Mouse (Mus musculus): ENCODE data around the gene Cdkl3. TPM values are rescaled to one million over a fixed set of nuclear protein-coding genes. Genes with fewer than 3 reads are reported as not detected.

Cdkl3 gene
- polyA plus RNA-seq, 1 experiment from 2014 or later: 7.0 TPM

DNA sequence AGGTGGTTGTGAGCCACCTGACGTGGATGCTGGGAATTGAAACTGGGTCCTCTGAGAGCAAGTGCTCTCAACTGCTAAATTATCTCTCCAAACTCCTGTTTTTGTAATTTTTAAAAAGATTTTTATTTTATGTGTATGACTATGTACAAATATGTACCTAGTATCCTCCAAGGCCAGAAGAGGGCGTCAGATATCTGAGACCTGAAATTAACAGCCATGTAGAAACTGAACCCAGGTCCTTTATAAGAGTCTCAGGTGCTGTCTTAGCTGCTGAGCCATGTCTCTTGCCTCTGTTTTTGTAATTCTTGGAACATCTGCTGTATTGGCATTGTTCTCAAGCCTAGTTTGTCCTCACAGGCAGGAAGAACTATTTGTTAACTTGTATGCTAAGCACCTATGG is 34.5 kb upstream of the Cdkl3 start:
- Histone ChIP-seq H3K36me3 (peaks cover 51% of the 10 kb centered on the region), H3K27me3 (no peaks in the 10 kb centered on the region), H3K4me1 (peaks cover 11% of the 10 kb centered on the region), H3K9ac (no peak overlapping the region), H3K4me2 (no peak overlapping the region), H3K9me3 (no peaks in the 10 kb centered on the region), H3K4me3 (no peak overlapping the region), H3K27ac (no peak overlapping the region)
- 92% methylated on average over 2 of the region's 2 CpGs for WGBS
- ATAC-seq (ENCODE audit: borderline replicate concordance, extremely low read depth, low FRiP score, low TSS enrichment): no peak

DNA sequence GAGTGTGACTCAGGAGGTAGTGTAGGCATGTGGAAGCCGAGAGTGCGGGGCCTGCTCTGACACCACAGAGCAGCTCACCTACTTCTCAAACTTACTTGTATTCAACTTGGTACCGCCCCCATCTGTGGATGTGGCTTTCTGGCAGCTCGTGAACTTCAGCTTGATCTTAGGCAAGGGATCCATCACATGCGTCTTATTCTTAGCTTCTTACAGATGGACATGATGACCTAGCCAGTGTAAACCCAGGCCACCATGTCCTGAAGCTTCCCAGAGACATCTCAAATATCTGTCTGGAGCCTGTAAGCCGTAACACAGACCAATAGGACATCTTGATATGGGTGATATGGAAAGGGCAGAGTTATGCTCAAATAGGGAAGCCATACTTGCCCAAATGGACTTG is 32.4 kb upstream of the Cdkl3 start:
- Histone ChIP-seq H3K27me3 (no peaks in the 10 kb centered on the region), H3K4me1 (peaks cover 11% of the 10 kb centered on the region), H3K9ac (no peak overlapping the region), H3K36me3 (peaks cover 62% of the 10 kb centered on the region), H3K4me3 (no peak overlapping the region), H3K27ac (no peak overlapping the region), H3K4me2 (no peak overlapping the region), H3K9me3 (no peaks in the 10 kb centered on the region)
- WGBS: 93% methylated on average over 6 of the region's 6 CpGs
- ATAC-seq (ENCODE audit: borderline replicate concordance, extremely low read depth, low FRiP score, low TSS enrichment): no peak

DNA sequence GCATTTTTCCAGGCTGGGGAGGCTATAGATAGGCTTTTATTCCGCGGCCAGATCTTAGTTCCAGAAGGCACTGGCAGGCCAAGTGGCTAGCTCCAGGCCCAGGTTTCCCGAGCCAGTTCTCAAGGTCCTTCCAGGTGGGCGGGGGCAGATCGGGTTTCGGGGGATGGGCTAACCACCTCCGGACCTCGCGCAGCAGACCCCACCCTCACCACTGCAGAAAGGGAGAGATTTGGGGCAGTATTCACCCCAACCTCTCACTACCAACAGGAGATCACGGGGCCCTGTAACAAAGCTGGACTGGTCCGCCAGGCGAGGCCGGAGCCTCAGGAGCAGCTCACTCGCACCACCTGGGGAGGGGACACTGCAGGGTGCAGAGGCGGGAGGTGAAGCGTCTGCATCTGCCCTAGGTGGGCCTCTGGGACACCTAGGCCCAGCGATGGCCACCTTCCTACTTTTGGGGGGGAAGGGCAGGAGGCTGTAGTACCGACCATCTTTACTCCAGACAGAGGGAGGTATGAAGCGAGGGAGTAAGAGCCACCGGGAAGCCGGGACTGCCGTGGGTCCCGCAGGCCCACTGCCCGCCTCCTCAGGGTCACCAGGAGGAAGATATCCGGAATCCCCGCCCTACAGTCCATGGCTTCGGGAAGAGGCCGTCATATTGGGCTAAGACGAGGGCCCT is 4.3 kb upstream of the Cdkl3 start:
- H3K36me3 ChIP-seq: peaks cover 30% of the 10 kb centered on the region
- no peaks in the 10 kb centered on the region for H3K27me3 ChIP-seq
- peak overlapping the region; percentile 69 for H3K4me2 ChIP-seq
- WGBS: under 1% methylated on average over 29 of the region's 29 CpGs
- peak overlapping the region; percentile 98 for H3K27ac ChIP-seq
- H3K9ac ChIP-seq: peak overlapping the region; percentile 93
- peak; percentile 16 for ATAC-seq (ENCODE audit: borderline replicate concordance, extremely low read depth, low FRiP score, low TSS enrichment)
- H3K4me1 ChIP-seq: peaks cover 35% of the 10 kb centered on the region
- peak overlapping the region; percentile 93 for H3K4me3 ChIP-seq
- no peaks in the 10 kb centered on the region for H3K9me3 ChIP-seq

DNA sequence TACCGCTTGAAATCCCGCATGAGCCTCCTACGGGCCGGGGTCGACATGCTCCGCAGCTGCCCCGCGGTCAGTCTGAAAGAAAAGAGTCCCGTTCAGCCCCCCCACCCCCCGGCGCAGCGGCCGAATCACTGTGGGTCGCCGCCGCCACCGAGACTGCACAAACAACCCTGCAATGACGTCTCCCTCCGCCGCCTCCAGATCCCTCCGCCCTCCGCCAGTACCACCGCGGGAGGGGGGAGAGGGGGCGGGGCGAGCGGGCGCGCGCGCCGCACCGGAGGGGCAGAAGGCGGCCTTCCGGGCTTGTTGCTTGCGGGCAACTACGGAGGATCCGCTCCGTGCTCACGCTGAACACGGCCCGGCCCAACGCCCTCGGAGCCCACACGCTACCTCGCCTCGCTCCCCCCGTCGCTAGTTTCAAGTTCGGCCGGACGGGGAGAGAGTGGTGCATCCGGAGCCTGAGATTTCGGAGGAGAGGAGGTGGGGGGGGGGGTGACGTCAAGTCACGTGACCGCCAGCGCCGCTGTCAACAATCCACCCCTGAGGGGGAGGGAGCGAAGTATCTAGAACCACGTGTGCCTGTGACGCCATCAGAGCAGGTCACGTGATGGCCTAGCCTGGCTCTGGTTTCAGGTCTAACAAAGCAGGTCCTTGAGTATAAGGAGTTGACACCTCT is 3.6 kb upstream of the Cdkl3 start, which contains the start of gene Ube2b:
Ube2b (minus strand) TSS at position 473 of the 673 bp plus-strand sequence.
- peak within 1 kb of the TSS; percentile 93 for H3K9ac ChIP-seq
- peaks cover 38% of the 10 kb centered on the region for H3K4me1 ChIP-seq
- peak; percentile 85 for ATAC-seq (ENCODE audit: borderline replicate concordance, extremely low read depth, low FRiP score, low TSS enrichment)
- H3K27ac ChIP-seq: peak within 1 kb of the TSS; percentile 98
- no peaks in the 10 kb centered on the region for H3K27me3 ChIP-seq
- H3K4me3 ChIP-seq: peak within 1 kb of the TSS; percentile 93
- H3K4me2 ChIP-seq: peak within 1 kb of the TSS; percentile 69
- under 1% methylated on average over 63 of the region's 63 CpGs for WGBS
- H3K36me3 ChIP-seq: peaks cover 23% of the 10 kb centered on the region
- H3K9me3 ChIP-seq: no peaks in the 10 kb centered on the region

DNA sequence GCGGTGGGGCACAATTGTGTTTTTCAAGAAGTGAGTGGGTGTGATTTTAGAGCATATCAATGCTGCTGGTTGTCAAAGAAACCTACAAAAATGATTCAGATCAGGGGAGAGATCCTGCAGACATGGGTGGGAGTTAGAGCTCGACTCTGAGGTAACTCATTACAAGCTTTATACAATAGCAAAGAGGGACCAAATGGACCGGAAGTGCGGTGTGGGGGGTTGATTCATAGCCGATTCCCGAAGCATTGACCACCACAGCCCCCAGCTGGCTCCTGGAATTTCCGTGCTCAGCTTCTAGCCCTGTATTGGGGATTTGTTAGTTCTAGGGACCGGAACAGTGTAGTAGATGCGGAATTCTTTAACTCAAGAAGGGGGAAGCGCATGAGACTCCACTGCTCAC is 2.7 kb upstream of the Cdkl3 start:
- Histone ChIP-seq H3K4me1 (peaks cover 42% of the 10 kb centered on the region), H3K27ac (peak overlapping the region; percentile 98), H3K36me3 (peaks cover 14% of the 10 kb centered on the region), H3K4me2 (peak overlapping the region; percentile 69), H3K9me3 (no peaks in the 10 kb centered on the region), H3K4me3 (peak overlapping the region; percentile 93; the same call in 1 of the 2 replicates), H3K27me3 (no peaks in the 10 kb centered on the region), H3K9ac (no peak overlapping the region)
- WGBS: 67% methylated on average over 10 of the region's 10 CpGs
- no peak for ATAC-seq (ENCODE audit: borderline replicate concordance, extremely low read depth, low FRiP score, low TSS enrichment)

DNA sequence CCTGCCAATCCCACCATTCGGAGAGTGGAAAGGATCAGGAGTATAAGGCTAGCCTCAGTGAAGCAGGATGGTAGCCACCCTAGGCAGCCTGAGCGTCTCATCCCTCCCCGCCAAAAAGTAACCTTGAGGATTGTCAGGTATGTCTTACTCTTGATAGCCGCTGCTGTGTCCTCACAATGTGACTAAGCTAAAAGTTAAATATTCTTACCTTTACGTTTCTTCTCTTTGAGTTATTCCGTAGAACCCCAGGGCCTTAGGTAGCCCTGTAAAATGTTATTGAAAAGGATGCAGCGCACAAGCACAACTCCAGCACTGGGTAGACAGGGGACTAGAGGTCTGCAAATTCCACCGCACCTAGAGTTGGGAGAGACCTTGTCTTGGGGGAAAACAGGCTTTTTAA is 2.2 kb upstream of the Cdkl3 start:
- H3K36me3 ChIP-seq: peaks cover 9% of the 10 kb centered on the region
- no peak overlapping the region for H3K9ac ChIP-seq
- no peaks in the 10 kb centered on the region for H3K27me3 ChIP-seq
- no peak overlapping the region; the same call in 1 of the 2 replicates for H3K27ac ChIP-seq
- H3K4me2 ChIP-seq: peak overlapping the region; percentile 69; the same call in 1 of the 2 replicates
- no peaks in the 10 kb centered on the region for H3K9me3 ChIP-seq
- no peak overlapping the region for H3K4me3 ChIP-seq
- peaks cover 42% of the 10 kb centered on the region for H3K4me1 ChIP-seq
- no peak for ATAC-seq (ENCODE audit: borderline replicate concordance, extremely low read depth, low FRiP score, low TSS enrichment)
- WGBS: 89% methylated on average over 8 of the region's 8 CpGs

DNA sequence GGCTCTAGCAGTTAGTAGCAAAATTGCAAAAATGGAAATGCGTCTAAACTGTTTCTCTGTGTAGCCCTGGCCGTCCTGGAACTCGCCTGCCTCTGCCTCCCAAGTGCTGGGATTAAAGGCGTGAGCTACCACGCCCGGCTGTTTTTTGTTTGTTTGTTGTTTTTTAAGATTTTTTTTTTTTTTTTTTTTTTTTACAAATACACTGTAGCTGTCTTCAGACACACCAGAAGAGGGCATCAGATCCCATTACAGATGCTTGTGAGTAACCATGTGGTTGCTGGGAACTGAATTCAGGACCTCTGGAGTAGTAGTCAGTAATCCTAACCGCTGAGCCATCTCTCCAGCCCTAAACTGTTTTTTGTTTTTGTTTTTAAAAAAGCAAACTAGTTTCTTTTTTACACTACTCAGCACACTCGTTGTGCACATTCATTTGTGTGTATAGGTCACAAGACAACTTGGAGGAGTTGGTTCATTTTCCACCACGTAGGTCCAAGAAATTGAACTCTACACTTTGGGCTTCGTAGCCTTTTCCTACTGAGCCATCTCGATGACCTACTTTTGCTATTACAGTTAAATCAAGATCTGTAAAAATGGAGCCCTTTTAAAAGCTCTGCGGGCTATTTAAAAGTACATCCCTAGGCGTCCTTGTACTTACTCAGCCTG is 1.0 kb upstream of the Cdkl3 start:
- Histone ChIP-seq H3K9ac (peak overlapping the region; percentile 79), H3K27me3 (no peaks in the 10 kb centered on the region), H3K9me3 (no peaks in the 10 kb centered on the region), H3K36me3 (no peaks in the 10 kb centered on the region), H3K4me3 (peak overlapping the region; percentile 86), H3K4me2 (peak overlapping the region; percentile 70), H3K4me1 (peaks cover 36% of the 10 kb centered on the region), H3K27ac (peak overlapping the region; percentile 93)
- WGBS: 73% methylated on average over 13 of the region's 13 CpGs
- ATAC-seq (ENCODE audit: borderline replicate concordance, extremely low read depth, low FRiP score, low TSS enrichment): no peak

DNA sequence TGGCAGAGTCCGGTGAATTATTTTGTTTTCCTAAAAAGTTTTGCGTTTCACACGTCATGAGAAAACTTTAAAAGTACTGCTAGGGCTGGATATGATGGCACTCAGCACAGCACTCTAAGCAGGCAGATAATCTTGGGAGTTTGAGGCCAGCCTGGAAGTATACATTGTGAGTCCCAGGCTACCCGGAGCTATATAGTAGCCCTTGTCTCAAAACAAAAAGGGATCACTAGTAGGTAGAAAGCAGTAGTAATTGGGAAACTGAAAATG is 583 bp upstream of the Cdkl3 start:
- ATAC-seq (ENCODE audit: borderline replicate concordance, extremely low read depth, low FRiP score, low TSS enrichment): no peak
- Histone ChIP-seq H3K4me3 (peak overlapping the region; percentile 86), H3K4me2 (peak overlapping the region; percentile 70), H3K9ac (peak overlapping the region; percentile 79), H3K27me3 (no peaks in the 10 kb centered on the region), H3K27ac (peak overlapping the region; percentile 93), H3K36me3 (no peaks in the 10 kb centered on the region), H3K4me1 (peaks cover 32% of the 10 kb centered on the region), H3K9me3 (no peaks in the 10 kb centered on the region)
- 17% methylated on average over 4 of the region's 4 CpGs for WGBS

DNA sequence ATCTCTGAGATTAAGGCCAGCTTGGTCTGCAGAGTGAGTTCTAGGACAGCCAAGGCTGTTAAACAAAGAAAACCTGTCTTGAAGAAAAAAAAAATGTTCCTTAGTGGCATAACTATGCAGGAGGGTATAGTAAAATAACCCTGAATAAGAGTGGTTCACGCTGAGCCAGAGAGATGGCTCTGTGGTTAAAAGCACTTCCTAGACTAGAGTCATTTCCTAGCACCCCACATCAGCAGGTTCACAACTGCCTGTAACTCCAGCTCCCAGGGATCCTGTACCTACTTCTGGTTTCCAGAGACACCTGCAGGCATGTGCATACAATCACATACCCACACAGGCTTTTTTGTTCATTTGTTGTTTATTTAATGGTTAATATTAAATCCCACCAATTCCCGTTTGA is 1.6 kb downstream of the Cdkl3 start:
- no peak overlapping the region for H3K27ac ChIP-seq
- H3K36me3 ChIP-seq: no peaks in the 10 kb centered on the region
- H3K4me3 ChIP-seq: no peak overlapping the region
- no peaks in the 10 kb centered on the region for H3K9me3 ChIP-seq
- WGBS: 51% methylated on average over 2 of the region's 2 CpGs
- H3K4me1 ChIP-seq: peaks cover 25% of the 10 kb centered on the region
- H3K27me3 ChIP-seq: no peaks in the 10 kb centered on the region
- no peak overlapping the region; the same call in 1 of the 2 replicates for H3K4me2 ChIP-seq
- H3K9ac ChIP-seq: no peak overlapping the region
- ATAC-seq (ENCODE audit: borderline replicate concordance, extremely low read depth, low FRiP score, low TSS enrichment): no peak

DNA sequence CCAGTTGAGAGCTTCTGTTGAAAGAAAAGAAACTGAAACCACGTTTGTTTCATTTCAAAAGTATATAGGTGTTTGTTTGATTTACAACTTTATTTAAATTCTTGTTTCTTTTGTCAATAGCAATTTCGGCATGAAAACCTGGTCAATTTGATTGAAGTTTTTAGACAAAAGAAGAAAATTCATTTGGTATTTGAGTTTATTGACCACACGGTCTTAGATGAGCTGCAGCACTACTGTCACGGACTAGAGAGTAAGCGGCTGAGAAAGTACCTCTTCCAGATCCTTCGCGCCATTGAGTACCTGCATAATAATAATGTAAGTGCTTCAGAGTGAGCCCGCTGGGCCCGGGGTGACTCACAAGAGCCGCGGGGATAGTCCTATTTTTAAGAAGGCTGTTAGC is 7.0 kb downstream of the Cdkl3 start:
- 84% methylated on average over 11 of the region's 11 CpGs for WGBS
- no peaks in the 10 kb centered on the region for H3K9me3 ChIP-seq
- ATAC-seq (ENCODE audit: borderline replicate concordance, extremely low read depth, low FRiP score, low TSS enrichment): no peak
- no peaks in the 10 kb centered on the region for H3K36me3 ChIP-seq
- peaks cover 2% of the 10 kb centered on the region; the same call in 1 of the 2 replicates for H3K4me1 ChIP-seq
- no peaks in the 10 kb centered on the region for H3K27me3 ChIP-seq
- H3K9ac ChIP-seq: no peak overlapping the region
- no peak overlapping the region for H3K27ac ChIP-seq
- no peak overlapping the region for H3K4me3 ChIP-seq
- H3K4me2 ChIP-seq: no peak overlapping the region

DNA sequence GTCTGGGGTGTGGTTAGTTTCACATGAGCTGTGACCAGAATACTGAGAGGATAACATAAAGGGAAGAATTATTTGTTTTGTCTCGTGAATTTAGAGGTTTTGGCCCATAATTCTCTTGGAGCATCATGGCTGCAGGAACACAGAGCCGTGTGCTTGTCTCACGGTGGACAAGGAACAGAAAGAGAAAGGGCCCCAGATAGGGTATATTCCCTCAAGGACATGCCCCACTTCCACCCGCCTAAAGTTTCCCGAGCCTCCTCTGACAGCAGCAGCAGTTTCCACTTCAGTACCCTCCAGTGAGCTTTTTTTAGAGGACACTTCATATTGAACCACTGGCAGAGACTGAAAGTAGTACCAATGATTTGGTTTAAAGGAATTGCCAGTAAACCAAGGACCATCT is 7.5 kb downstream of the Cdkl3 start:
- H3K36me3 ChIP-seq: no peaks in the 10 kb centered on the region
- H3K27me3 ChIP-seq: no peaks in the 10 kb centered on the region
- H3K9me3 ChIP-seq: no peaks in the 10 kb centered on the region
- ATAC-seq (ENCODE audit: borderline replicate concordance, extremely low read depth, low FRiP score, low TSS enrichment): no peak
- H3K4me1 ChIP-seq: no peaks in the 10 kb centered on the region
- no peak overlapping the region for H3K27ac ChIP-seq
- H3K4me2 ChIP-seq: no peak overlapping the region
- no peak overlapping the region for H3K4me3 ChIP-seq
- 71% methylated on average over 5 of the region's 5 CpGs for WGBS
- H3K9ac ChIP-seq: no peak overlapping the region

DNA sequence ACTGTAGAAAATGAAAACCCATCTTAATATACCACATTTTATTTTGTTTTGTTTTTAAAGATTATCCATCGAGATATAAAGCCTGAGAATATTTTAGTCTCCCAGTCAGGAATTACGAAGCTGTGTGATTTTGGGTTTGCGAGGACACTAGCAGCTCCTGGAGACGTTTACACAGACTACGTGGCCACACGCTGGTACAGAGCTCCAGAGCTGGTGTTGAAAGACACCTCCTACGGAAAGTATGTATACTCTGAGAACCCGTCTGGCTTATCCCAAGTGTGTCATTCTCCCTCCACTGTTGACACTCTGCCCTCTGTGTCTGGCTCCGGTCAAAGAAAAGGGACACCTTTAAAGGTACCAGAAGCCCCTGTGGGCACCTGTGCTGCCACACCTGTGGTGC is 14.2 kb downstream of the Cdkl3 start:
- Histone ChIP-seq H3K9me3 (no peaks in the 10 kb centered on the region), H3K4me2 (no peak overlapping the region), H3K4me1 (no peaks in the 10 kb centered on the region), H3K36me3 (no peaks in the 10 kb centered on the region), H3K9ac (no peak overlapping the region), H3K27ac (no peak overlapping the region), H3K27me3 (no peaks in the 10 kb centered on the region), H3K4me3 (no peak overlapping the region)
- 61% methylated on average over 9 of the region's 9 CpGs for WGBS
- no peak for ATAC-seq (ENCODE audit: borderline replicate concordance, extremely low read depth, low FRiP score, low TSS enrichment)

Measured in lung, embryonic 15.5 days (tissue).